In genomic region chr11:66526981-66527320, GRCm38 (mm10) we compare ENCODE assay signal across 10 mouse cellular contexts. TPM values are rescaled to one million over a fixed set of nuclear protein-coding genes. Genes with fewer than 3 reads are reported as not detected.
DNase-seq lines count a peak whose midpoint lies in the region; ATAC-seq and TF ChIP-seq lines count a peak whose summit lies in the region.
"Had no signal": no experiment of that assay in that cellular context is flagged by ENCODE, and none has a peak within 500 bp of the region (broad histone marks: within the 10 kb centered on the region; RNA-seq: fewer than 3 reads in every experiment).

No protein-coding gene starts in this region.

- peaks cover 91% of the 10 kb centered on the region for H3K27me3 ChIP-seq in forebrain, embryonic 10.5 days (ENCODE audit: poor library complexity, severe bottlenecking)
- H3K27me3 ChIP-seq in intestine, postnatal 0 days (replicated peaks; ENCODE audit: control insufficient read depth, insufficient read depth, low read length): peaks cover 54% of the 10 kb centered on the region
- H3K27me3 ChIP-seq in neural tube, embryonic 15.5 days (replicated peaks): peaks cover 26% of the 10 kb centered on the region

- no peaks in the 10 kb centered on the region for H3K9me3 ChIP-seq in forebrain, embryonic 10.5 days
- H3K9me3 ChIP-seq in intestine, postnatal 0 days (ENCODE audit: control insufficient read depth): no peaks in the 10 kb centered on the region
- no peaks in the 10 kb centered on the region for H3K9me3 ChIP-seq in neural tube, embryonic 15.5 days (replicated peaks)

- H3K9ac ChIP-seq in intestine, postnatal 0 days (ENCODE audit: low read depth, low read length): no peak overlapping the region
- H3K9ac ChIP-seq in neural tube, embryonic 15.5 days (replicated peaks): peak overlapping the region; percentile 71

- intact Hi-C loops in left cerebral cortex, adult 2 months (cut with DNase I): loop anchor here (5.0 to 10.0 kb wide), 6 partner anchors 252 to 705 kb away; partner anchors contain the start of gene Dnah9
- intact Hi-C loops in left cerebral cortex, postnatal 4 days (cut with DNase I): loop anchor here (5.0 to 10.0 kb wide), 2 partner anchors 318 to 705 kb away; no protein-coding TSS in a partner anchor

- no peak overlapping the region for H3K27ac ChIP-seq in left cerebral cortex, adult 2 months
- H3K27ac ChIP-seq in forebrain, embryonic 10.5 days: no peak overlapping the region
- no peak overlapping the region for H3K27ac ChIP-seq in intestine, postnatal 0 days (ENCODE audit: low read depth, low read length)
- peak overlapping the region; percentile 86 for H3K27ac ChIP-seq in neural tube, embryonic 15.5 days (replicated peaks)

- ATAC-seq in intestine, postnatal 0 days: no peak
- peak; percentile 32; the same call in 1 of the 2 replicates for ATAC-seq in neural tube, embryonic 15.5 days (ENCODE audit: low FRiP score)

- 5% methylated on average over 5 of the region's 5 CpGs for WGBS in forebrain, embryonic 10.5 days
- 4% methylated on average over 5 of the region's 5 CpGs for WGBS in intestine, postnatal 0 days
- 5% methylated on average over 5 of the region's 5 CpGs for WGBS in neural tube, embryonic 15.5 days

- H3K36me3 ChIP-seq in forebrain, embryonic 10.5 days (replicated peaks): no peaks in the 10 kb centered on the region
- H3K36me3 ChIP-seq in intestine, postnatal 0 days (ENCODE audit: control insufficient read depth, insufficient read depth): no peaks in the 10 kb centered on the region
- H3K36me3 ChIP-seq in neural tube, embryonic 15.5 days: no peaks in the 10 kb centered on the region

- peak overlapping the region; percentile 59 for H3K4me3 ChIP-seq in left cerebral cortex, adult 2 months
- peak overlapping the region; percentile 67 for H3K4me3 ChIP-seq in forebrain, embryonic 10.5 days
- H3K4me3 ChIP-seq in intestine, postnatal 0 days (ENCODE audit: low read depth, low read length): peak overlapping the region; percentile 48
- H3K4me3 ChIP-seq in neural tube, embryonic 15.5 days (replicated peaks): peak overlapping the region; percentile 76

- H3K4me2 ChIP-seq in intestine, postnatal 0 days (replicated peaks; ENCODE audit: low read depth): peak overlapping the region; percentile 83
- peak overlapping the region; percentile 90 for H3K4me2 ChIP-seq in neural tube, embryonic 15.5 days

- peak; percentile 19 for TF ChIP-seq CTCF in left cerebral cortex, adult 2 months (IDR thresholded peaks at IDR 0.05)
- TF ChIP-seq CTCF in intestine, postnatal 0 days (IDR thresholded peaks at IDR 0.05; ENCODE audit: low read depth): peak; percentile 49

- H3K4me1 ChIP-seq in forebrain, embryonic 10.5 days: peaks cover 30% of the 10 kb centered on the region
- H3K4me1 ChIP-seq in intestine, postnatal 0 days (replicated peaks; ENCODE audit: control insufficient read depth, insufficient read depth, low read length): no peaks in the 10 kb centered on the region
- H3K4me1 ChIP-seq in neural tube, embryonic 15.5 days: peaks cover 49% of the 10 kb centered on the region

- no peak for DNase-seq in left cerebral cortex, adult 2 months (ENCODE audit: extremely low spot score in 1 of 2, low spot score in 2 of 2)
- no peak for DNase-seq in left cerebral cortex, postnatal 4 days
- DNase-seq in forebrain, embryonic 10.5 days (ENCODE audit: extremely low spot score, low spot score): no peak
- no peak for DNase-seq in thymus, postnatal 4 days
- DNase-seq in spleen, postnatal 10 days (ENCODE audit: low spot score in 2 of 2): no peak
- DNase-seq in thymus, postnatal 0 days (ENCODE audit: low spot score): no peak

RNA-seq across cellular contexts. Expression of gene Shisa6, which starts 1.2 kb away (rescaled TPM):
- total RNA-seq in left cerebral cortex, adult 2 months (2021): 10 to 100 TPM; 18.6 to 22.2 TPM
- 10 to 100 TPM; 53.7 to 74.9 TPM for total RNA-seq in left cerebral cortex, postnatal 4 days (2021)
- polyA plus RNA-seq in forebrain, embryonic 10.5 days (2016; fragmentation: Nextera tagmentation; extraction: Ambion mirVana): 0.07 and 0.09 TPM in 2 replicates
- polyA plus RNA-seq in intestine, postnatal 0 days (2015; fragmentation: Nextera tagmentation; extraction: Ambion mirVana): 0.04 and 0.25 TPM in 2 replicates
- 8.0 and 8.7 TPM in 2 replicates for polyA plus RNA-seq in neural tube, embryonic 15.5 days (2015; fragmentation: Nextera tagmentation; extraction: Ambion mirVana)
- polyA plus RNA-seq in thymus, postnatal 0 days (2015; fragmentation: Nextera tagmentation; extraction: Ambion mirVana): 0.23 and 0.24 TPM in 2 replicates
- total RNA-seq: hematopoietic stem cell, adult 5-6 weeks; neutrophil, adult 5-6 weeks had no signal
